Mouse (Mus musculus): ENCODE results near the gene Acan.

Acan gene

GRCm38 (mm10) chr7:79139891-79140591 lies 86.8 kb downstream of the Acan start:
- DNase-seq: no peak

GRCm38 (mm10) chr7:79140897-79141296 lies 87.6 kb downstream of the Acan start:
- DNase-seq: peak; percentile 53

- DNase-seq: peak; percentile 54
Observed at GRCm38 (mm10) chr7:79147011-79147837, 93.9 kb downstream of the Acan start.

- DNase-seq: peak; percentile 16
Observed at GRCm38 (mm10) chr7:79147931-79148653, 94.8 kb downstream of the Acan start.

DNA sequence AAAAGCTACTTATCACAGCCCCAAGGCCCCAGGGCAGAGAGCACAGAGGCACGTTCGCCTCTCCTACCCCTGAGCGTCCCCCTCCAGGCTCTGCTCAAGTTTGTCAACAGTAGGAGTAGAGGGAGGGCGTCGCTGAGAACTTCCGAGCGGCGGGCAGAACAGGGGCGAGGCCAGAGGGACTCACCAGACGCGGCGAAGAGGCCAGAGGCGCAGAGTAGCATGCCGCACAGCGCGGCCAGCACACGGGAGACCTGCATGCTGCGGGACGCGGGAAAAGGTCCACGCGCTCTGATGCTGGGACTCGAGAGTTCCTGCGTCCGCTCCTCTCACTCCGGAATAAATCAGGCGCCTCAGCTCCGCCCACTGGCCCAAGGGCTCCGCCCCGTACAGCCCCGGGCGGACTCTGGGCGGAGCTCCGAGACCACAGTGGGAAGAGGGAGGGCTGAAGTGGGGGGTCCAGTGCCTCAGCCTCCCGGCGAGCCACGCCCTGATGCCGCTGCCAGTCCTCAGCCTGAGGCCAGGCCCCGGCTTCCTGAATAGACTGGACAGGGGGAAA lies 95.5 kb downstream of the Acan start, which contains the start of gene Mfge8:
Gene Mfge8, minus strand, starts transcription at position 350 of the 556 bp plus-strand sequence.
- peak; percentile 89 for DNase-seq

GRCm38 (mm10) chr7:79149522-79149921 lies 96.2 kb downstream of the Acan start:
- DNase-seq: no peak

DNA sequence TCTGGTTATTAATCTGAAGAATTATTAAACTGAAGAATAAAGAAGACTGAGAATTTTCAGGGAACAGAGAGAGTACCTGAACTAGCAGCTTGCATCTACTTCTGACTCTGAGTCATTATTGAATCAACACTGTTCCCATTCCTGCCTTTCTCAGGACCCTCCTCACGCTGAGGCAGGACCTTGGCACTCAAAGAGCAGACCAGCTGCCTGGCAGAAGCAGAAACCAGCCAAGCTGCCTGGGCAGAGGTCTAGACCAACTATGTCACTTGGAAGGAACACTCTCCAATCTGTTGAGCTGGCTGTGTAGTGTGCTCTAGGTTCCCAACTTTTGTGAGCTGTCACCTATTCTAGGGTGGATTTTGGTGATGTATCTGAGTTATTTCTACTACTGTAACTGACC lies 106.1 kb downstream of the Acan start:
- no peak for DNase-seq
